Comparison of ENCODE assay signal across 12 mouse cellular contexts in the genomic region with DNA sequence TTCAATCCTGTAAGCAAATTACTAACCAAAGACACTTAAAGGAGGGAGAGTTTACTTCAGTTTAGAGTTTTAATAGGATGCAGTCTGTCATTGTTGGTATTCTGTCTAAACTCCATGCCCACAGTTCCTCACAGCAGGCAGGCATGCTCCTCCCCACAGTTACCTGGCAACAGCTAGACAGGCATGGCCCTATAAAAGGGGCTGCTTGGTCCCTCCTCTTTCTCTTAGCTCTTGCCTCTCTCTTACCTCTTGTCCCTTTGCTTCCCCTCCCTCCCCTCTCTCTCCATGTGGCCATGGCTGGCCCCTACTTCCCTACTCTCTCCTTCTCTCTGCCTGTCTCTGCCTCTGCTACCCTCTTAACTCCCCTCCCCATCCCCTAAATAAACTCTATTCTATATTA.
A peak's percentile ranks its signal among the peaks of the same experiment; 100 is the strongest.
DNase-seq lines count a peak whose midpoint lies in the region; ATAC-seq lines count a peak whose summit lies in the region.
"Had no signal": no experiment of that assay in that cellular context is flagged by ENCODE, and none has a peak within 500 bp of the region (broad histone marks: within the 10 kb centered on the region; RNA-seq: fewer than 3 reads in every experiment).

No protein-coding gene starts in this region.

- H3K27ac ChIP-seq in forebrain, embryonic 14.5 days (ENCODE audit: low read depth, low read length): no peak overlapping the region
- no peak overlapping the region for H3K27ac ChIP-seq in limb, embryonic 10.5 days
- no peak overlapping the region for H3K27ac ChIP-seq in neural tube, embryonic 12.5 days
- H3K27ac ChIP-seq in kidney, embryonic 16.5 days (ENCODE audit: low read length): no peak overlapping the region
- H3K27ac ChIP-seq: liver, embryonic 14.5 days; macrophage had no signal

- no peak overlapping the region for H3K9ac ChIP-seq in forebrain, embryonic 14.5 days (ENCODE audit: low read length)
- no peak overlapping the region for H3K9ac ChIP-seq in neural tube, embryonic 12.5 days
- H3K9ac ChIP-seq in kidney, embryonic 16.5 days (replicated peaks; ENCODE audit: low read length): no peak overlapping the region
- H3K9ac ChIP-seq: liver, embryonic 14.5 days had no signal

- ATAC-seq in forebrain, embryonic 14.5 days: peak; percentile 89
- peak; percentile 88 for ATAC-seq in neural tube, embryonic 12.5 days (ENCODE audit: low FRiP score, low read depth)
- ATAC-seq in kidney, embryonic 16.5 days (ENCODE audit: low FRiP score, low TSS enrichment): no peak

- no peak overlapping the region for H3K4me3 ChIP-seq in forebrain, embryonic 14.5 days (ENCODE audit: low read depth, low read length)
- no peak overlapping the region for H3K4me3 ChIP-seq in limb, embryonic 10.5 days
- H3K4me3 ChIP-seq in neural tube, embryonic 12.5 days: no peak overlapping the region
- H3K4me3 ChIP-seq in kidney, embryonic 16.5 days (ENCODE audit: low read length): no peak overlapping the region

- intact Hi-C loops in heart, postnatal 10 days (cut with DNase I): no loop called here

- no peaks in the 10 kb centered on the region for H3K36me3 ChIP-seq in forebrain, embryonic 14.5 days (ENCODE audit: control insufficient read depth, insufficient read depth, low read length)
- H3K36me3 ChIP-seq in limb, embryonic 10.5 days: no peaks in the 10 kb centered on the region
- no peaks in the 10 kb centered on the region for H3K36me3 ChIP-seq in neural tube, embryonic 12.5 days
- no peaks in the 10 kb centered on the region for H3K36me3 ChIP-seq in kidney, embryonic 16.5 days (ENCODE audit: insufficient read depth, low read length)

- 0 out of 2 replicates have a peak, but pooled peaks cover 8% of the 10 kb centered on the region for H3K4me1 ChIP-seq in forebrain, embryonic 14.5 days (ENCODE audit: control insufficient read depth, insufficient read depth, low read length)
- peaks cover 6% of the 10 kb centered on the region; the same call in 1 of the 2 replicates for H3K4me1 ChIP-seq in limb, embryonic 10.5 days
- H3K4me1 ChIP-seq in neural tube, embryonic 12.5 days: peaks cover 6% of the 10 kb centered on the region
- no peaks in the 10 kb centered on the region for H3K4me1 ChIP-seq in kidney, embryonic 16.5 days (ENCODE audit: insufficient read depth, low read length)

- peak; percentile 36 for DNase-seq in embryo, embryonic 9.5 days (ENCODE audit: extremely low spot score)
- peak; percentile 55 for DNase-seq in forebrain, embryonic 14.5 days (ENCODE audit: low spot score)
- peak; percentile 29 for DNase-seq in limb, embryonic 10.5 days (ENCODE audit: low spot score)
- no peak for DNase-seq in heart, postnatal 10 days
- no peak for DNase-seq in lung, postnatal 14 days
- DNase-seq: adrenal gland, postnatal 25 days; cerebellum, adult 18-20 months had no signal

- H3K9me3 ChIP-seq in forebrain, embryonic 14.5 days (replicated peaks; ENCODE audit: control insufficient read depth, low read length): no peaks in the 10 kb centered on the region
- H3K9me3 ChIP-seq in limb, embryonic 10.5 days (replicated peaks): no peaks in the 10 kb centered on the region
- no peaks in the 10 kb centered on the region for H3K9me3 ChIP-seq in neural tube, embryonic 12.5 days
- no peaks in the 10 kb centered on the region for H3K9me3 ChIP-seq in kidney, embryonic 16.5 days (ENCODE audit: low read length)

- no peaks in the 10 kb centered on the region for H3K27me3 ChIP-seq in forebrain, embryonic 14.5 days (replicated peaks; ENCODE audit: control insufficient read depth, insufficient read depth, low read length)
- H3K27me3 ChIP-seq in limb, embryonic 10.5 days (ENCODE audit: low read depth, poor library complexity, severe bottlenecking): no peaks in the 10 kb centered on the region
- no peaks in the 10 kb centered on the region for H3K27me3 ChIP-seq in neural tube, embryonic 12.5 days (replicated peaks)
- H3K27me3 ChIP-seq in kidney, embryonic 16.5 days (ENCODE audit: insufficient read depth, low read length): no peaks in the 10 kb centered on the region

- H3K4me2 ChIP-seq in forebrain, embryonic 14.5 days (ENCODE audit: low read length): no peak overlapping the region
- no peak overlapping the region for H3K4me2 ChIP-seq in neural tube, embryonic 12.5 days (replicated peaks)
- H3K4me2 ChIP-seq in kidney, embryonic 16.5 days (replicated peaks; ENCODE audit: low read depth, low read length): no peak overlapping the region
- H3K4me2 ChIP-seq: heart, embryonic 11.5 days had no signal

Comparison
In these comparisons a context has a peak if more than half of its experiments do, and no peak if none do; other contexts are left out.
1. DNase-seq: peak in embryo, embryonic 9.5 days (single experiment), forebrain, embryonic 14.5 days (single experiment) and limb, embryonic 10.5 days (single experiment); none in heart, postnatal 10 days (0 of 2) and lung, postnatal 14 days (single experiment).